Mouse (Mus musculus): ENCODE data around the gene Aktip. TPM values are rescaled to one million over a fixed set of nuclear protein-coding genes. Genes with fewer than 3 reads are reported as not detected.

Gene Aktip
- total RNA-seq, 4 experiments from 2014 or later = 60.2 to 65.7 (median 62.4) TPM

GRCm38 (mm10) chr8:91126786-91127185 lies 73.0 kb downstream of the Aktip start:
- no peak for DNase-seq (ENCODE audit: low spot score)

- DNase-seq (ENCODE audit: low spot score) = no peak
These were observed 75.5 kb downstream of the Aktip start for GRCm38 (mm10) chr8:91124315-91124714.

- DNase-seq (ENCODE audit: low spot score) = no peak
These were observed 81.6 kb downstream of the Aktip start for GRCm38 (mm10) chr8:91118131-91118530.

GRCm38 (mm10) chr8:91117537-91117936 lies 82.2 kb downstream of the Aktip start:
- no peak for DNase-seq (ENCODE audit: low spot score)

- DNase-seq (ENCODE audit: low spot score) = no peak
These were observed 84.9 kb downstream of the Aktip start for GRCm38 (mm10) chr8:91114910-91115309.

- no peak for DNase-seq (ENCODE audit: low spot score)
These were observed 85.3 kb downstream of the Aktip start for GRCm38 (mm10) chr8:91114428-91114827.

- no peak for DNase-seq (ENCODE audit: low spot score)
These were observed 87.8 kb downstream of the Aktip start for GRCm38 (mm10) chr8:91111868-91112477.

GRCm38 (mm10) chr8:91106271-91106670 lies 93.5 kb downstream of the Aktip start:
- DNase-seq (ENCODE audit: low spot score) = no peak

- DNase-seq (ENCODE audit: low spot score) = no peak
These were observed 101.7 kb downstream of the Aktip start for GRCm38 (mm10) chr8:91098106-91098505.

GRCm38 (mm10) chr8:91094135-91094534 lies 105.6 kb downstream of the Aktip start:
- no peak for DNase-seq (ENCODE audit: low spot score)

GRCm38 (mm10) chr8:91089601-91090000 lies 110.2 kb downstream of the Aktip start:
- DNase-seq (ENCODE audit: low spot score) = no peak

- DNase-seq (ENCODE audit: low spot score) = no peak
These were observed 111.3 kb downstream of the Aktip start for GRCm38 (mm10) chr8:91088452-91088851.

- DNase-seq (ENCODE audit: low spot score) = no peak
These were observed 117.3 kb downstream of the Aktip start for GRCm38 (mm10) chr8:91082428-91082827.

- DNase-seq (ENCODE audit: low spot score) = peak; percentile 14
These were observed 117.9 kb downstream of the Aktip start for GRCm38 (mm10) chr8:91081911-91082310.

GRCm38 (mm10) chr8:91079678-91080077 lies 120.1 kb downstream of the Aktip start:
- DNase-seq (ENCODE audit: low spot score) = no peak

GRCm38 (mm10) chr8:91077077-91077867 lies 122.5 kb downstream of the Aktip start:
- no peak for DNase-seq (ENCODE audit: low spot score)

GRCm38 (mm10) chr8:91070275-91070859 lies 129.4 kb downstream of the Aktip start:
- DNase-seq (ENCODE audit: low spot score) = peak; percentile 93

- DNase-seq (ENCODE audit: low spot score) = peak; percentile 98
These were observed 129.9 kb downstream of the Aktip start, which contains the start of gene Rbl2 for GRCm38 (mm10) chr8:91069834-91070233. Gene Rbl2, plus strand, starts transcription at chr8:91070057.

- no peak for DNase-seq (ENCODE audit: low spot score)
These were observed 130.4 kb downstream of the Aktip start for GRCm38 (mm10) chr8:91069407-91069806.

GRCm38 (mm10) chr8:91065179-91065578 lies 134.6 kb downstream of the Aktip start:
- no peak for DNase-seq (ENCODE audit: low spot score)

Measured in heart, adult 8-10 months (tissue).